In the genomic region with DNA sequence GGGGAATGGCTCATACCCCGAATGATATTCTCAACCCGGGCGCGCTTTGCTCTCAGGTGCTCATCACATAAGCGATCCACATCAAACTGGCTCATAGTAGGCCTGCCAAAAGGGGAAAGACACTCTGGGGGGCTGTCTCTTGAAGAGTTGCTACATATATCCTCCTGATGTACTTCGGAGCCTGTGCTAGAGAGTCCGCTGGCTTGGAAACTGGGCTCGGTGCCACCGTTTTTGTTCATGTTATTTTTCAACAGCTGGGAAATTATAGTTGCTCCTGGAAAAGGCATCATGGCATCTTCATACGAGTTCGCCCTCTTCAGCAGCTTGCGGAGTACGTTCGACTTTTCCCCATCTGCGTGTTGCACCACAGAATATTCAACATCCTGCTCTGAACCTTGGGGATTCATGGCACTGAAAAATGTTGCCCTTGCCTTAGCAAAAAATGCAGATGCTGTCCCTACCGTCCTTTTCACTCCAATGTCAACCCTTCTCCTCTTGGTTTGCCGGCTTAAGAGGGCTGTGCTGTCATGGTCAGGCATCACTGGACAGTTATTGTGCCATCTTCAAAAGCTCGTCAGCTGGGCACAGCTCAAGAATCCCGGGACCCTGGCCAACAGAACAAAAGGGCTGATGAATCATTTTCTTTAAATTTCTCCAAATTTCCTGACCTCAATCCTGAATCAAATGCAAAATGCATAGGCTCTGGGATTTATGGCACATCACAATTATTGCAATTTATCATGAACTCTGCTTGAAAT, we compare ENCODE assay signal across 10 mouse cellular contexts. TPM values are rescaled to one million over a fixed set of nuclear protein-coding genes. Genes with fewer than 3 reads are reported as not detected.
DNase-seq lines count a peak whose midpoint lies in the region; ATAC-seq and TF ChIP-seq lines count a peak whose summit lies in the region.
"Had no signal": no experiment of that assay in that cellular context is flagged by ENCODE, and none has a peak within 500 bp of the region (broad histone marks: within the 10 kb centered on the region; RNA-seq: fewer than 3 reads in every experiment).

No protein-coding gene starts in this region.

- no peaks in the 10 kb centered on the region for H3K27me3 ChIP-seq in heart, embryonic 14.5 days (ENCODE audit: control insufficient read depth, insufficient read depth, low read length)
- peaks cover 14% of the 10 kb centered on the region for H3K27me3 ChIP-seq in midbrain, embryonic 12.5 days
- H3K27me3 ChIP-seq in midbrain, postnatal 0 days (ENCODE audit: insufficient read depth, low read length): no peaks in the 10 kb centered on the region
- no peaks in the 10 kb centered on the region for H3K27me3 ChIP-seq in cerebellum, adult 2 months (ENCODE audit: control insufficient read depth, insufficient read depth, low read length)
- H3K27me3 ChIP-seq in forebrain, embryonic 12.5 days: peaks cover 30% of the 10 kb centered on the region

- no peak for TF ChIP-seq POLR2A in cerebellum, adult 2 months (IDR thresholded peaks at IDR 0.05; ENCODE audit: borderline replicate concordance, insufficient read depth, low read length)

- H3K9me3 ChIP-seq in heart, embryonic 14.5 days (ENCODE audit: control insufficient read depth, low read length): no peaks in the 10 kb centered on the region
- H3K9me3 ChIP-seq in midbrain, embryonic 12.5 days: no peaks in the 10 kb centered on the region
- no peaks in the 10 kb centered on the region for H3K9me3 ChIP-seq in midbrain, postnatal 0 days (ENCODE audit: low read length)
- H3K9me3 ChIP-seq in forebrain, embryonic 12.5 days: no peaks in the 10 kb centered on the region
- H3K9me3 ChIP-seq: limb, embryonic 13.5 days had no signal

- H3K4me1 ChIP-seq in heart, embryonic 14.5 days (ENCODE audit: control insufficient read depth in 2 of 2, insufficient read depth in 2 of 2, low read length in 2 of 2): peaks cover 4 to 13% of the 10 kb centered on the region in 2 experiments
- peaks cover 17% of the 10 kb centered on the region for H3K4me1 ChIP-seq in midbrain, embryonic 12.5 days
- H3K4me1 ChIP-seq in midbrain, postnatal 0 days (ENCODE audit: insufficient read depth, low read length): no peaks in the 10 kb centered on the region
- peaks cover 21% of the 10 kb centered on the region for H3K4me1 ChIP-seq in cerebellum, adult 2 months (ENCODE audit: control insufficient read depth, insufficient read depth, low read length)
- peaks cover 29% of the 10 kb centered on the region for H3K4me1 ChIP-seq in forebrain, embryonic 12.5 days
- H3K4me1 ChIP-seq: limb, embryonic 13.5 days had no signal

- 0 out of 2 replicates have a peak overlapping the region, but pooled peaks have one; percentile 5 for H3K9ac ChIP-seq in heart, embryonic 14.5 days (ENCODE audit: low read length)
- no peak overlapping the region for H3K9ac ChIP-seq in midbrain, embryonic 12.5 days (replicated peaks)
- no peak overlapping the region for H3K9ac ChIP-seq in midbrain, postnatal 0 days (replicated peaks; ENCODE audit: low read length, poor library complexity, severe bottlenecking)
- no peak overlapping the region for H3K9ac ChIP-seq in forebrain, embryonic 12.5 days
- H3K9ac ChIP-seq: limb, embryonic 13.5 days had no signal

- H3K27ac ChIP-seq in heart, embryonic 14.5 days (replicated peaks in 1 of 2; ENCODE audit: control insufficient read depth in 1 of 2, insufficient read depth in 1 of 2, low read depth in 2 of 2, low read length in 2 of 2): peak overlapping the region in 1 of 2 experiments; percentile 24; a peak in 1 of 4 replicates
- H3K27ac ChIP-seq in midbrain, embryonic 12.5 days (replicated peaks): 0 out of 2 replicates have a peak overlapping the region, but pooled peaks have one; percentile 20
- no peak overlapping the region for H3K27ac ChIP-seq in midbrain, postnatal 0 days (ENCODE audit: low read depth, low read length)
- H3K27ac ChIP-seq in cerebellum, adult 2 months (ENCODE audit: insufficient read depth, low read length): no peak overlapping the region
- no peak overlapping the region for H3K27ac ChIP-seq in forebrain, embryonic 12.5 days
- H3K27ac ChIP-seq: limb, embryonic 13.5 days had no signal

- no peak for ATAC-seq in heart, embryonic 14.5 days (ENCODE audit: insufficient number of reproducible peaks, insufficient read depth, low FRiP score, low read depth)
- no peak for ATAC-seq in midbrain, embryonic 12.5 days (ENCODE audit: low FRiP score, low read depth)
- no peak for ATAC-seq in midbrain, postnatal 0 days (ENCODE audit: low FRiP score)
- ATAC-seq in forebrain, embryonic 12.5 days (ENCODE audit: low FRiP score): no peak

- H3K4me2 ChIP-seq in heart, embryonic 14.5 days (ENCODE audit: low read length): no peak overlapping the region
- H3K4me2 ChIP-seq in midbrain, embryonic 12.5 days (replicated peaks): no peak overlapping the region
- H3K4me2 ChIP-seq in midbrain, postnatal 0 days (ENCODE audit: low read depth, low read length, poor library complexity, severe bottlenecking): no peak overlapping the region
- no peak overlapping the region for H3K4me2 ChIP-seq in forebrain, embryonic 12.5 days
- H3K4me2 ChIP-seq: limb, embryonic 13.5 days had no signal

- no peak for DNase-seq in heart, postnatal 36 days
- DNase-seq in midbrain, postnatal 0 days (ENCODE audit: low spot score): no peak
- peak; percentile 78 to 84 for DNase-seq in cerebellum, adult 2 months
- peak; percentile 47 to 75 for DNase-seq in lung, postnatal 4 days
- DNase-seq in layer of hippocampus, adult 9-10 months (ENCODE audit: low spot score): no peak
- DNase-seq: thymus, postnatal 36 days had no signal

- intact Hi-C loops in heart, postnatal 36 days (cut with DNase I): no loop called here

- TF ChIP-seq CTCF in midbrain, postnatal 0 days (IDR thresholded peaks at IDR 0.05): no peak
- no peak for TF ChIP-seq CTCF in cerebellum, adult 2 months (IDR thresholded peaks at IDR 0.05; ENCODE audit: borderline replicate concordance, insufficient read depth, low read depth, low read length)

- 74% methylated on average over 19 of the region's 19 CpGs for WGBS in heart, embryonic 14.5 days
- WGBS in midbrain, embryonic 12.5 days: 74% methylated on average over 19 of the region's 19 CpGs
- 64% methylated on average over 19 of the region's 19 CpGs for WGBS in midbrain, postnatal 0 days
- 49% methylated on average over 19 of the region's 19 CpGs for WGBS in cerebellum, adult 2 months
- WGBS in forebrain, embryonic 12.5 days: 79% methylated on average over 19 of the region's 19 CpGs

- H3K4me3 ChIP-seq in heart, embryonic 14.5 days (ENCODE audit: control insufficient read depth in 1 of 2, insufficient read depth in 1 of 2, low read depth in 1 of 2, low read length in 2 of 2): no peak overlapping the region
- H3K4me3 ChIP-seq in midbrain, embryonic 12.5 days: no peak overlapping the region
- H3K4me3 ChIP-seq in midbrain, postnatal 0 days (ENCODE audit: low read depth, low read length): no peak overlapping the region
- H3K4me3 ChIP-seq in cerebellum, adult 2 months (replicated peaks; ENCODE audit: insufficient read depth, low read depth, low read length): no peak overlapping the region
- no peak overlapping the region for H3K4me3 ChIP-seq in forebrain, embryonic 12.5 days (replicated peaks)
- H3K4me3 ChIP-seq: limb, embryonic 13.5 days had no signal

- H3K36me3 ChIP-seq in heart, embryonic 14.5 days (ENCODE audit: control insufficient read depth, insufficient read depth, low read length): peaks cover 52% of the 10 kb centered on the region
- H3K36me3 ChIP-seq in midbrain, embryonic 12.5 days: peaks cover 15% of the 10 kb centered on the region
- no peaks in the 10 kb centered on the region for H3K36me3 ChIP-seq in midbrain, postnatal 0 days (ENCODE audit: insufficient read depth, low read length)
- H3K36me3 ChIP-seq in forebrain, embryonic 12.5 days (replicated peaks): peaks cover 12% of the 10 kb centered on the region; the same call in 1 of the 2 replicates
- H3K36me3 ChIP-seq: limb, embryonic 13.5 days had no signal

RNA-seq across cellular contexts. Expression of a gene that starts 8.6 kb away (rescaled TPM):
- 21.0 and 21.7 TPM in 2 replicates for polyA plus RNA-seq in heart, embryonic 14.5 days (2014; fragmentation: Nextera tagmentation; extraction: Ambion mirVana)
- total RNA-seq in heart, postnatal 36 days (2021): 10 to 100 TPM; 38.8 to 57.1 TPM
- 10.5 and 10.7 TPM in 2 replicates for polyA plus RNA-seq in midbrain, embryonic 12.5 days (2016; fragmentation: Nextera tagmentation; extraction: Ambion mirVana)
- total RNA-seq in midbrain, postnatal 0 days (2014; rRNA removed): 11.1 and 16.0 TPM in 2 replicates
- 6.0 and 11.9 TPM in 2 replicates for polyA plus RNA-seq in midbrain, postnatal 0 days (2015; fragmentation: Nextera tagmentation; extraction: Ambion mirVana)
- polyA plus RNA-seq in cerebellum, adult 2 months (2012; rRNA removed): 13.7 and 14.7 TPM in 2 replicates
- 13.4 and 16.3 TPM in 2 replicates for polyA plus RNA-seq in forebrain, embryonic 12.5 days (2016; fragmentation: Nextera tagmentation; extraction: Ambion mirVana)

Comparison
In these comparisons a context has a peak if more than half of its experiments do, and no peak if none do; other contexts are left out.
1. DNase-seq: peak in cerebellum, adult 2 months (2 of 2) and lung, postnatal 4 days (2 of 2); none in heart, postnatal 36 days (0 of 2), midbrain, postnatal 0 days (single experiment) and layer of hippocampus, adult 9-10 months (single experiment).